Mouse (Mus musculus) stomach, postnatal 0 days (tissue): Measurements from ENCODE around the gene Pcna. TPM values are rescaled to one million over a fixed set of nuclear protein-coding genes. Genes with fewer than 3 reads are reported as not detected.
"Not testable (repeated sequence)": the region's sequence is repeated elsewhere in the genome, so short reads cannot be mapped to it uniquely, and the experiment has no call there.

ENCODE experiments used
- ATAC-seq: fragments of 200-750 bp; cut with Nextera tagmentation; 2 replicates; pipeline ENCODE4 v1.8.0; 2017; ENCODE audit not compliant: low FRiP score, low TSS enrichment
- DNase-seq: peaks from one replicate; pipeline ENCODE4 v3.0.0-alpha.2; 2016; ENCODE audit warnings: low spot score
- H3K27ac ChIP-seq: fragments of 300-500 bp; sonication (generic); replicated peaks from 2 replicates; pipeline ENCODE4 v1.5.1; 2014; ENCODE audit warnings: mild to moderate bottlenecking, control low read depth
- H3K27me3 ChIP-seq: fragments of 300-500 bp; sonication (generic); 2 replicates; pipeline ENCODE4 v1.6.1; 2014; ENCODE audit warnings: low read length; ENCODE audit not compliant: control insufficient read depth, insufficient read depth
- H3K36me3 ChIP-seq: fragments of 300-500 bp; sonication (generic); 2 replicates; pipeline ENCODE4 v1.6.1; 2014; ENCODE audit warnings: low read length, mixed read lengths; ENCODE audit not compliant: control insufficient read depth, insufficient read depth
- H3K4me1 ChIP-seq: fragments of 300-500 bp; sonication (generic); replicated peaks from 2 replicates; pipeline ENCODE4 v1.6.1; 2014; ENCODE audit warnings: antibody characterized with exemption; ENCODE audit not compliant: control insufficient read depth, insufficient read depth
- H3K4me2 ChIP-seq: fragments of 300-500 bp; sonication (generic); replicated peaks from 2 replicates; pipeline ENCODE4 v1.6.1; 2014; ENCODE audit warnings: low read depth, mild to moderate bottlenecking, control low read depth, moderate library complexity
- H3K4me3 ChIP-seq: fragments of 300-500 bp; sonication (generic); 2 replicates; pipeline ENCODE4 v1.5.1; 2014; ENCODE audit warnings: low read depth, low read length, control low read depth
- H3K9ac ChIP-seq: fragments of 300-500 bp; sonication (generic); 2 replicates; pipeline ENCODE4 v1.6.1; 2014; ENCODE audit warnings: mild to moderate bottlenecking, low read length, control low read depth, mixed read lengths
- H3K9me3 ChIP-seq: fragments of 300-500 bp; sonication (generic); 2 replicates; pipeline ENCODE4 v1.6.1; 2016; ENCODE audit warnings: low read length; ENCODE audit not compliant: control insufficient read depth
- CTCF ChIP-seq: IDR thresholded peaks from 2 replicates; pipeline ENCODE4 v1.5.1; 2016; ENCODE audit warnings: antibody characterized with exemption, low read depth, mild to moderate bottlenecking, moderate library complexity
- EP300 ChIP-seq: optimal IDR thresholded peaks from 2 replicates; pipeline ENCODE3; 2016; ENCODE audit warnings: antibody characterized with exemption
- WGBS: fragments of 180-500 bp; shearing (Covaris S2); extraction: QIAGEN DNeasy Blood & Tissue Kit; methylation state at CpG from one replicate; pipeline ENCODE4 v1.1.7; 2014; 5-methylcytosine and 5-hydroxymethylcytosine counted together
- polyA plus RNA-seq: library from polyadenylated mRNA; unstranded; fragments of >200 nt; fragmentation: Nextera tagmentation; extraction: Ambion mirVana; gene quantifications from 2 replicates; pipeline ENCODE4 v1.2.1, GENCODE M21; 2015

Pcna gene
- polyA plus RNA-seq, 1 experiment from 2014 or later, result 108 TPM

- Histone ChIP-seq H3K4me1 (no peaks in the 10 kb centered on the region; the same call in 1 of the 2 replicates), H3K9me3 (no peaks in the 10 kb centered on the region), H3K4me3 (peak within 1 kb of the TSS; percentile 56), H3K36me3 (no peaks in the 10 kb centered on the region), H3K9ac (peak within 1 kb of the TSS; percentile 65), H3K27ac (peak within 1 kb of the TSS; percentile 86), H3K27me3 (no peaks in the 10 kb centered on the region), H3K4me2 (peak within 1 kb of the TSS; percentile 75)
- peak; percentile 95 for DNase-seq
- TF ChIP-seq CTCF (peak; percentile 61), EP300 (no peak)
- WGBS, result 5% methylated on average over 48 of the region's 50 CpGs
- ATAC-seq, result peak; percentile 96
Observed at GRCm38 (mm10) chr2:132247539-132248313, 5.4 kb downstream of the Pcna start, which contains the start of gene Tmem230. TSS of gene Tmem230 (minus strand) at chr2:132247807.

GRCm38 (mm10) chr2:132243370-132243769 is 9.7 kb downstream of the Pcna start:
- H3K9me3 ChIP-seq, result no peaks in the 10 kb centered on the region
- no peak overlapping the region for H3K27ac ChIP-seq
- H3K9ac ChIP-seq, result no peak overlapping the region
- no peaks in the 10 kb centered on the region for H3K36me3 ChIP-seq
- DNase-seq (no peak), ATAC-seq (no peak)
- TF ChIP-seq CTCF (no peak), EP300 (no peak)
- H3K27me3 ChIP-seq, result no peaks in the 10 kb centered on the region
- H3K4me3 ChIP-seq, result no peak overlapping the region
- no peaks in the 10 kb centered on the region for H3K4me1 ChIP-seq
- 88% methylated on average over 3 of the region's 3 CpGs for WGBS
- no peak overlapping the region for H3K4me2 ChIP-seq

GRCm38 (mm10) chr2:132240457-132240856 is 12.7 kb downstream of the Pcna start:
- H3K9me3 ChIP-seq, H3K4me3 ChIP-seq, H3K4me2 ChIP-seq, H3K4me1 ChIP-seq, H3K27me3 ChIP-seq, H3K27ac ChIP-seq, H3K9ac ChIP-seq, H3K36me3 ChIP-seq: not testable (repeated sequence)
- ATAC-seq, result 0 out of 2 replicates have a peak, but pooled peaks have one; percentile 38
- TF ChIP-seq CTCF, result peak; percentile 74
- peak; percentile 67 for DNase-seq
- 22% methylated on average over 6 of the region's 10 CpGs for WGBS

GRCm38 (mm10) chr2:132239434-132239833 is 13.7 kb downstream of the Pcna start:
- WGBS, result 78% methylated on average over 3 of the region's 3 CpGs
- not testable (repeated sequence) for H3K4me3 ChIP-seq, H3K9me3 ChIP-seq, H3K4me1 ChIP-seq, H3K27ac ChIP-seq, ATAC-seq, H3K4me2 ChIP-seq, H3K36me3 ChIP-seq, DNase-seq, H3K27me3 ChIP-seq, H3K9ac ChIP-seq

- no peak for DNase-seq
- H3K9ac ChIP-seq, result no peak overlapping the region
- no peak overlapping the region for H3K27ac ChIP-seq
- no peak overlapping the region for H3K4me2 ChIP-seq
- H3K4me1 ChIP-seq, result no peaks in the 10 kb centered on the region
- no peak for ATAC-seq
- no peak overlapping the region for H3K4me3 ChIP-seq
- H3K27me3 ChIP-seq, result no peaks in the 10 kb centered on the region
- H3K9me3 ChIP-seq, result no peaks in the 10 kb centered on the region
- WGBS, result 69% methylated on average over 7 of the region's 7 CpGs
- TF ChIP-seq CTCF (no peak), EP300 (no peak)
- H3K36me3 ChIP-seq, result no peaks in the 10 kb centered on the region
Observed at GRCm38 (mm10) chr2:132235975-132236374, 17.1 kb downstream of the Pcna start.

GRCm38 (mm10) chr2:132235291-132235690 is 17.8 kb downstream of the Pcna start:
- no peaks in the 10 kb centered on the region for H3K4me1 ChIP-seq
- 57% methylated on average over 2 of the region's 2 CpGs for WGBS

More at GRCm38 (mm10) chr2:132235291-132235690, 17.8 kb downstream of the Pcna start:
- Histone ChIP-seq H3K27me3 (no peaks in the 10 kb centered on the region), H3K4me2 (no peak overlapping the region), H3K36me3 (no peaks in the 10 kb centered on the region), H3K4me3 (no peak overlapping the region), H3K9ac (no peak overlapping the region), H3K9me3 (no peaks in the 10 kb centered on the region), H3K27ac (no peak overlapping the region)
- no peak for DNase-seq
- TF ChIP-seq CTCF (no peak), EP300 (no peak)
- ATAC-seq, result no peak
